Mouse (Mus musculus): ENCODE measurements around the gene Sar1b.
A peak's percentile ranks its signal among the peaks of the same experiment; 100 is the strongest.
"Not testable (repeated sequence)": the region's sequence is repeated elsewhere in the genome, so short reads cannot be mapped to it uniquely, and the experiment has no call there.

The Sar1b gene

DNA sequence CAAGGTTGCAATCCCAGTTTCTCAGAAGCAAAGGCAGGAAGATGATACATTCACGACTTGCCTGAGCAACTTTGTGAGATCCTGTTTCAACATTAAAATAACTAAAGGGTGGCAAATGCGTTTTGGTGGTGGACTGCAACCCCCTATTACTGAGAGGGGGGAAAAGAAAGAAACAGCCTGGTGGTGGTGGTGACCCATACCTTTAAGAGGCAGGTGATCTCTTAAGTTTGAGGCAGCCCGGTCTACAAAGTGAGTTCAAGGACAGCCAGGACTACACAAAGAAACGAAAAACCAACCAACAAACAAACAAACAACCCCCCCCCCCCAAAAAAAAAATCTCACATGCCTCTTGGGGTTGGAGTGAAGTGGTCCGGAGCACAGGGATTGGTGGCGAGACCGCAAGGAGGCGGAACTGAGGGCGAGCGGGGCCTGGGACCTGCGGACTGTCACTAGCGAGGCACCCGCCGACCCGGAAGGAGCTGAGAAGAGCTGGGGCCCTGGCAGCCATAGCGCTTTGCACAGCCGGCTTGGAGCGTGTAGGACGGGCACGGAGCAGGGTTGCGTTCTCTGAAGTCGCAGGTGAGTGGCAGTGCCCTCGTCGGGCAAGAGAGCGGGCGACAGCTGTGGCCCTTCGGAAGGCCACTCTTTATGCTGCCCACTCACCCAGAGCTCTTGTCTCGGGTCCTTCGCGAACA lies at the start of gene Sar1b, which contains the start of gene Sec24a:
Sar1b (plus strand) TSS at position 475 of the 695 bp plus-strand sequence.
Sec24a (minus strand) TSS at position 422 of the 695 bp plus-strand sequence.
- peak; percentile 66 for DNase-seq (ENCODE audit: low read depth, low spot score)

DNA sequence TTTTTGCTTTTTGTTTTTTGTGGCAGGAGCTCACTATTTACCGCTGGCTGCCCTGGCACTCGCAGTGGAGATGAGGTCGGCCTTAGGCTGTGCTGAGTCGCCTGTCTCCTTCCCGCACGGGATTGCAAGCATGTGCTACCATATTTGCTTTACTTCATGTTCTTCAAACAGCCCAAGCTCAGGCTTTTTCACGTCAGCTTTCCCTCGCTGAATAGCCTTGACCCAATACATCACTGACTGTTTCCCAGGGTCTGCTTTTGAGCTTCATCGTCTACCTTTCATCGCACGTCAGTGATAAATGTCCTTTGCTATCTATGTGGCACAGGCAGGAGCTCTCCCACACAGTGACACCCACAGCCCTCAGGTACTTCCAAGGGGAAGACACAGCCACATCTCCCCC lies 42.4 kb upstream of the Sar1b start:
- DNase-seq (ENCODE audit: low read depth, low spot score) = no peak

DNA sequence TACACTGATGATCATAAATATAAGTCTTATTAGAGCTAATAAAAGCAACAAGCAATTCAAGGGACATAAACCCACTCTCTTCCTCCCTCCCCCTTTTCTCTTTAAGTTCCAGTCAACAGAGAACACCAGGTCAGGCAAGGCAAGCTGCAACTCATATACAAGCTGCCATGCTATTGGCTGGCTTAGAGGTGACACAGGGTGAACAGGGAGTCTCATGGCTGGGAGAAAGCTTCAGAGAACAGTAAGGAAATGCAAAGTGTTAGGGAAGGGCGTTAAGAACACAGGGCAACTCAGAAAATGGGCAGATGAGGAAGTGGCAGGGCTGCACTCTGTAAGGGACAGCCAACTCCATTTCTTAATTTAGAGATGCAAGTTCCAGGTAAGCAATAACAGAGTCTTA lies 30.6 kb upstream of the Sar1b start:
- DNase-seq (ENCODE audit: low read depth, low spot score) = no peak

DNA sequence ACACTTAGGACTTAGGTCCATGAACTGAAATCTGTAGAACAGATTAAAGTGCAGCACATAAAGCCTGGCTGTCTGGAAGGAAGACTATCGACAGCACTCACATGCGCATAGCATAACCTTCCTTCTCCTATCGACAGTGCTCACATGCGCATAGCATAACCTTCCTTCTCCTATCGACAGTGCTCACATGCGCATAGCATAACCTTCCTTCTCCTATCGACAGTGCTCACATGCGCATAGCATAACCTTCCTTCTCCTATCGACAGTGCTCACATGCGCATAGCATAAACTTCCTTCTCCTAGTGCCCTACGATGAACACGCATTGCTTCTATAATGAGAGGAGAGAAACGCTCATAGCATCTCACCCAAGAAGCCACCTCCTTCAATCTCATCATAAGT lies 29.3 kb upstream of the Sar1b start:
- DNase-seq (ENCODE audit: low read depth, low spot score) = not testable (repeated sequence)

DNA sequence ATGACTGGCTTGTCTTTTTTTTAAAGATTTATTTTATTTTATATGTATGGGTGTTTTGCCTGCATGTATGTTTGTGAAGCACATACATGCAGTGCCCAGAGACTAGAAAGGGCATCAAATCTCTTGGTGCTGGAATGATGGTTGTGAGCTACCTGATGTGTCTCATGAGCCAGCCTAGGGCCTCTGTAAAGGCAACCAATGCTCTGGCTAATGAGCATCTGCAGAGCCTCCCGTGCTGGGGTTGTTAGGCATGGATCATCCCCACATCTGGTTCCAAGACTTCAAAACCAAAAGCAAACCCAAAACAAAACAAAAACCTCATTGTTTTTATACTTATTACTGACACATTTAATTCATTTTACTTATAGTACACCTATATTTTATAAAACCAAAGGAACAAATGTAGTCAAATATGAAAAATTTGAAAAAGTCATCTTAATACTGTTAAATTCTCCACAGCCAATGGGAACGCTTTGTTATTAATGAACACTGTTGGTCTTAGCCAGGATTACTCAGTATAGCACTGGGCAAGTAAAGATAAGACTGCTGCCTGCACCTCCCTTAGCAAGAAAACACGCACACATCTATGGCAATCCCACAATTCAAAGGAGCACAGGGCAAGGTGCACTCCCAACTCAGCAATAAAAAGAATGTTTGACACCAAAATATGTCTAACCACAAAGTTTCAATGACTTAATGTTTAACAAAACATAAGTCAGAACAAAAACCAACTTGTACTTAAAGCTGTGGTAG lies 24.7 kb upstream of the Sar1b start:
- DNase-seq (ENCODE audit: low read depth, low spot score) = no peak

DNA sequence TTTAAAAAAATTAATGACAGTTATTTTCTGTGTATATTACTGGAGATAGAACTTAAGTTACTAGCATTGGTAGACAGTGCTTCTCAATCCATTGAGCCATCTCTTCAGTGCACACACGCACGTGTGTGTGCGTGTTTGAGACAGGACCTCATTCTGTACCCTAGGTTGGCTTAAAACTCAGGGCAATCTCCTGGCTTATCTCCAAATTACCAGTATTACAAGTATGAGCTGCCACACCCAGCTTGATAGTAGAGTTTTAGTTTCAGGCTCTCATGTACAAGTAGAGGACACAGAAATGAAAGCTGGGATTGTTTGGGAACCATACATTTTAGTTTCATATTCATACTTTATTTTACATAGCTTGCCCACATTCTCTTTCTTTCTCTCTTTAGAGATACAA lies 22.8 kb upstream of the Sar1b start:
- DNase-seq (ENCODE audit: low read depth, low spot score) = no peak

DNA sequence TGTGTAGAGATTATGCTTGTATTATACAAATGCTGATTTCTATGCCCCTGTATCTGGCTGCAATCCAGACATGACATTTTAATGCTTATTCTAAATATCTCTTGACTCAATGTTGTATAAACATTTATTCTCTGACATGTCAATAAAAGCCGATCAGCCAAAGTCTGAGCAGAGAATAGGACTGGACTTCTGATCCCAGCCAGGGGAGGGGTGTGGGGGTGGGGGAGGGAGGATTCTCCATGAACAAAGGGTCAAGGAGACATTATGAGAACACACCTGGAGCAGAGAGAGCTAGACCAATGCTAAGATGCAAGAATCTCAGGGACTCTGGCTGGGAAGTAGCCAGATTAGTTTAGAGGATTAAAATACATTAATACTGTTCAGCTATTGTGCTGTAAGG lies 17.4 kb upstream of the Sar1b start:
- DNase-seq (ENCODE audit: low read depth, low spot score) = no peak

DNA sequence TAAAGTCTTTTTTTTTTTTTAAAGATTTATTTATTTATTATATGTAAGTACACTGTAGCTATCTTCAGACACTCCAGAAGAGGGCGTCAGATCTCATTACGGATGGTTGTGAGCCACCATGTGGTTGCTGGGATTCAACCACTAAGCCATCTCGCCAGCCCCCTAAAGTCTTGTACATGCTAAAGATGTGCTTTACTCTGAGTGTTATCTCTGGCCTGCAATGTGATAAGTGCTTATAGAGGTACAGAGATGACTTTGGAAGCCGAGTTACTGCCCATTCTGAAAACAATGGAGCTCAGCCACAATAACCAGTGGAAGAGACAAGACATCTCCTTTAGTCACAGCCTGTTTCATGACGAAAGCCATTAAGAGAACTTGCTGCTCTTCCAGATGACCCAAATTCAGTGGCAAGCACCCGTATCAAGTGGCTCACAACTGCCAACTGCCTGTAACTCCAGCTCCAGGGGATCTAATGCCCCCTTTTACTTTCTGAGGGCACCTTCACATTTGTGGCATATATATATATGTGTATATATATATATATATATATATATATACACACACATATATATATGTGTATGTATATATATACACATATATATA lies 11.8 kb upstream of the Sar1b start:
- not testable (repeated sequence) for DNase-seq (ENCODE audit: low read depth, low spot score)

DNA sequence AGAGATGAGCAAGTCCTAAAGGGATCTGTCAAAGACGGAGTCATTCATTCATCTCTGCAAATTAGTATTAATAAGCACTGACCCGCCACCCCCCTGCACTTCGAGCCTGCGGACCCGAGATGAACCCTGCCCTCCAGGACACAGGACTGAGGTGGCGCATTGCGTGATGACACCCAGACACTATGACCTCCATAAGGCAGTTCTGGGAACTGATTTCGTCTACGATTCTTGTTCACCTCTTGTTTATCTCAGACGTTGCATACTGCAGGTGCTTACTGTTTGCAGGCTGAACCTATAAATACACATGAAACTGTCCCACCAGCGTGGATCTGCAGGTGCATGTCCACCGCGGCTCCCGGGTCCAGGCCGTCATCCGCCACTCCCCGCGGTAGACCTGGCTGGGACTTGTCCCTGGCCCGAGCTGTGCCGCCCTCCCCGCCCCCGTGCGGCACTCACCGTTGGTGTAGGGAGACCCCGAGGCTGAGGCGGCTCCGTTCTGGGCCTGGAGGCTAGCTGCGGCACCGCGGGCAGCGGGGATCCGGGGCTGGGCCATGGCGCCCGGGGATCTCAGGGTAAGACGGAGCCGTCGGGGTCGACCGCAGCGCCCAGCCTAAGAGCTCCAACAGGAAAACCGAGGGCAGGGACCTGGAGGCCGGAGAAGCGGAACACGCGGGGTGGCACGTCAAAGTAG lies 7.7 kb upstream of the Sar1b start:
- peak; percentile 38 for DNase-seq (ENCODE audit: low read depth, low spot score)

DNA sequence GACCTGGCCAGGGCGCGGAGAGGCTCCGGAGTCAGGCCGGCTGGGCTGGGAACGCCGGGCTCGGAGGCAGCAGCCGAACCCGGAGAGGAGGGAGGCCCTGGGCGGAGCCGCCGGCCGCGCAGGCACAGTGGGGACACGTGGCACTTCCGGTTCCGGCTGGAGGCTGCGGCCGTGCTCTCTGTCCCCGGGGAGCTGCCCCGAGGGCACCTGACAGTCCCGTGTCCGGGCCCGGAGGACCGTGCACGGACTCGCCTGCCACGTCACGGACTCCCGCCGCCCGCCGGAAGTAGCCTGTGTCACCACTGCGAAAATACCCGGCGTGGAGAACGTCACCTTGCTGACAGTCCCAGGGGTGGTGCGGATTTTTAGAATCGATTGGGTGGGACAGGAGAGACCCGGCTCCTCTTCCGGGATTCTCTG lies 7.1 kb upstream of the Sar1b start:
- peak; percentile 88 for DNase-seq (ENCODE audit: low read depth, low spot score)

DNA sequence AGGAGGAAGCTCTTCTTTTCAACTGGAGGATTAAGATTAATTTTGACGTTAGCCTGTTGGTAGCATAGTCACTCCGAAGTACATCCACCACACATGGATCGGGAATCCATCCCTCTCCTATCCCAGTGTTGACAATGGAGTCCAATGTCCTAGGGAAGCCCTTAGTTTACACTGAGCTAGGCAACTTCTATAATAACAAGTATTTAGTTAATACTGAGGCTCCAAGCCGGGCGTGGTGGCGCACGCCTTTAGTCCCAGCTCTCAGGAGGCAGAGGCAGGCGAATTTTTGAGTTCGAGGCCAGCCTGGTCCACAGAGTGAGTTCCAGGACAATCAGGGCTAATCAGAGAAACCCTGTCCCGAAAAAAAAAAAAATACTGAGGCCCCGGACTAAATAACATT lies 6.5 kb upstream of the Sar1b start:
- no peak for DNase-seq (ENCODE audit: low read depth, low spot score)

DNA sequence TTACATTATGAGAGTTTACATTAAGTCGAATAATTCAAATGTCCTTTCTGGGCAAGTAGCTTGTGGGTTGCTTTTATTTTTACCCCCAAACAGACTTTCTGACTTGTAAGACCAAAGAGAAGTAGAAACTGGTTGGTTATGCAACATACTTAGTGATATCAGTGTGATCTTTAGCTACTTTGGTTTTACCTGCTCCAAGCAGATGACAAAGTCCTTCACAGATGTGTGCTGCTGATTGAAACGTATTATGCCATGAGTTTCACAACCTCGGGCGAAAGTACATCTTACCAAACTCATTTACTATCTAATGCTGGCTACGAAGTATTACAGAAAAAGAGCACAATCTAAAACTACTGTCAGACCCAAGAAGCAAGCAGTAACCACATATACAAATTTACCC lies 5.9 kb upstream of the Sar1b start:
- no peak for DNase-seq (ENCODE audit: low read depth, low spot score)

DNA sequence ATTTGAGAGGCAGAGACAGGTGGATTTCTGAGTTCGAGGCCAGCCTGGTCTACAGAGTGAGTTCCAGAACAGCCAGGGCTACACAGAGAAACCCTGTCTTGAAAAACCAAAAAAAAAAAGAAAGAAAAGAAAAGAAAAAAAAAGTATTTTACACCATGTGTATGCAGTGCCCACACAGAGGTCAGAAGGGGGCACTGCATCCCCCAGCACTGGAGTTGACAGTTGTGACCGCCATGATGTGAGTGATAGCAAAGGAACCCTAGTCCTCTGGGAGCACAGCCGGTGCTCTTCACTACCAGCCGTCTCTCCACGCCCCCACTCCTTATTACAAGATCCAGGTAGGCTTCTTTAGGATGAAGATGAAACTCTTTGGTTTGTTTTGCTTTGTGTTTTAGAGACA lies 5.3 kb upstream of the Sar1b start:
- DNase-seq (ENCODE audit: low read depth, low spot score) = not testable (repeated sequence)

DNA sequence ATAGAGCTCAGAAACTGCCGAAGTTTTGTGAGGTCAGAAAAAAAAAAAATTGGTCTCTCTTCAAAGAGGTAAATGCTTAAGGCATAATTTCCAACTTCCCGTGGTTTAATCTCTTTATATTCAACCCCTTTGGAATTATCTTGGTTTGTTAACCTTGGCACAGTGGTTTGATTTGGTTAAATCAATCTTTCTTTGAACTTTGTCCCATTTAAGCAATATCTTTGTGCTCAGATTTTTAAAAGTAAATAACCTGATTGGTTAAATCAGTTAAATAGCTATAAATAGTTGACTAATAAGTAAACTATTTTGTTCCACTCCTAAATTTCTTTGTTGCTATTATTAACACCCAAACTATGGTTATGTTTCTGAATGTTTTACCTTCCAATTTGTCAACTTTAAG lies 4.2 kb upstream of the Sar1b start:
- DNase-seq (ENCODE audit: low read depth, low spot score) = no peak

DNA sequence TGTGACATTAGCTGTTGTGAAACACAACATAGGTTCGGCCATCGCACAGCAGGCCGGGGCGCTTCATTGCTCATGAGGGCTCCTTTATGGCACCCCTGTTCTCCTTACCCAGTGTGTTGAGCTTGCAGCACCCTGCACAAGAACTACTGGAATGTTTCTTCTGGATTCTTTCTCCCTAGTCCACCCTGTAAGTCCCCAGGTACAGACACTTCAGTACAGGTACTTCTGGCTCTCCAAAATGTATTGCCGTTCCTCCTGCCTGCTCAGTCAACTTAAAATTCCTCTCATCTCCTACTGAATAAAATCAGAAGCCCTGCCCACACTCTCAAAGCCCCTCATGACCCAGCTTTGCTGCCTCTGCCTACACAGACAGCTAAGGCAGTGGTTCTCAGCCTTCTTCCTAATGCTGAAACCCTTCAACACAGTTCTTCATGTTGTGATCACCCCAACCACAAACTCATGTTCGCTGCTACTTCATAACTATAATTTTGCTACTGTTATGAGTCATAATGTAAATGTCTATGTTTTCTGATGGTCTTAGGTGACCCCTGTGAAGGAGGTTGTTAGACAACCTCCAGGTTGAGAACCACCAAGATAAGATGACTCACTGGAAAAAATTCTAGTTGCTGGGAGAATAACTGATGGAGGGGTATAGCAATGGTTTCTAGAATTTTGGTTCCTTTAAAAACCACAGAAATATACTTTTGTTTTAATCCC lies 3.4 kb upstream of the Sar1b start:
- no peak for DNase-seq (ENCODE audit: low read depth, low spot score)

DNA sequence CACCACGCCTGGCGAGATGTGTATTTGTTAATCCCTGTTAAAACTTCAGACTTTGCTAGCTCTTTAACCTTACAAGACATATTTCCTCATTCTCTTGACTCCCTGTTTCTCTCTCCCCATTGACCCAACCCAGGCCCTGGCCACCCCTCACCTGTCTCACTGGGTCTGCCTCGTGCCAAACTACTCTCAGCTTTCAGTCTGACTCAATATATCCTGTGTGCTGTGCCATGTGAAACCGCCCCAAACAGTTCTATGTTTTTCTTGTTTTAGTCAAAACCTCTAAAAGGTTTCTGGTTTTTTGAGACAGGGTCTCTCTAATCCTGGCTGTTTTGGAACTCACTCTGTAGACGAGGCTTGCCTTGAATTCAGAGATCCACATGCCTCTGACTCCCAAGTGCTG lies 2.2 kb upstream of the Sar1b start:
- DNase-seq (ENCODE audit: low read depth, low spot score) = no peak

DNA sequence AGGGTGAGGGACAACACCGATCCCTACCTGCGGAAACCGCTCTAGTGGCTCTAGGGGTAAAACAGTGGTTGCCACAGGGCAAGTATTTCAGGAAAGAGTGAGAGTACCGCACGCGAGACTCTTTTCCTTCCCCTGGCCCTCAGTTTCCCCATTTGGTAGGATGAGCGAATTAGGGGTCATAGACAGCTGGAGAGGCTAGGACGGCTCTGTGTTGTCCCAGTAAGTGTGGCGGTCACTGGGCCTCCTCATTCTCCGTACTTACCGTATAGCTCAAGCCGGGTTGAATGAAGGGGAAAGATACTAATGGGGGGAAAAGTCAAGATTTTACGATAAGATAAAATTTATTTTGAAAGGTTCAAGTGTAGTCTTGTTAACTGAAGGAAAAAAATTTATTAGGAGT lies 468 bp downstream of the Sar1b start:
- DNase-seq (ENCODE audit: low read depth, low spot score) = no peak

DNA sequence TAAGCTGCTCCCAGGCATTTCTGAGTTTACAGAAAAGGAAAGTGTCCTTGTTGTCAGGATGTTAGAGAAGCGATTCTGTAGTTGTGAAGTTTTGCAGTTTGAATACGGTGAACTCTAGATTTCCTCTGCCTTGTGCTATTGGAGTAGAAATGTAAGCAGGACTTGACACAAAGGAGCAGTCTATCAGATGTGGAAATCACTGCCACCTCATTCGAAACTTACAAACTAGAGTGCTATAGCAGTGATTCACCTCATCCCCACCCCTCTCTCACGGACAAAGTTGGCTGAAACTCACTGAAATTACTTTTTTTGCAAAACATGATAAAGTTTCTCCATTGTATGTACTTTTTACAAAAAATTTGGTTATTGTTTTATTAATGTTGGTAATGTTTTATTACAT lies 1.3 kb downstream of the Sar1b start:
- no peak for DNase-seq (ENCODE audit: low read depth, low spot score)

DNA sequence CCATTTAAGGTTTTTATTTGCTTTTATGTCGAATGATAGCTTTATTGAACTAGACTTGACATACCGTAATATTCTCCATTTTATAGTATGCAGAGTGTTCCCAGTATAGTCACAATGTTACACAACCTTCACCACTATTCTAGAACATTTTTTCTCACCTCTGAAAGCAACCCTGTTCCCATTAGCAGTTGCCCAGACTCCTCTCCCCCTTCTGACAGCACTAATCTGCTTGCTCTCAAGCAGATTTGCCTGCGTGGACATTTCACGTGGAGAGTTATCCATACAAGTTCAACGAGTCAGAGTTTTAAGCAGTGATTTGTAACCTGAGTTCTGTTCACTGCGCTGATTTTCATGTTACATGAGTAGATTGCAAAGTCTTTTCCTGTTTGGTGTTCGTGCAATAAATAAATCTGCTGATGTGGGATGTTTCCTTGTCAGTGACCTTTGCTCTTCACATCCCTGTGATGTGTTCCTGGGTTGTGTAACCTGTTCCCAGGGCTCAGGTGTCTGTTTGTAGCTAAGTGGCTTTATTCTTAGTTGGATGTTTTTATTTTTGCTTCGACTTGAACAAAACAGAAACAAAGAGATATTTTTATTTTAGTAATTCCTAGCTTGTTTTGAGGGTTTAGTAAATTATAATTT lies 4.2 kb downstream of the Sar1b start:
- no peak for DNase-seq (ENCODE audit: low read depth, low spot score)

DNA sequence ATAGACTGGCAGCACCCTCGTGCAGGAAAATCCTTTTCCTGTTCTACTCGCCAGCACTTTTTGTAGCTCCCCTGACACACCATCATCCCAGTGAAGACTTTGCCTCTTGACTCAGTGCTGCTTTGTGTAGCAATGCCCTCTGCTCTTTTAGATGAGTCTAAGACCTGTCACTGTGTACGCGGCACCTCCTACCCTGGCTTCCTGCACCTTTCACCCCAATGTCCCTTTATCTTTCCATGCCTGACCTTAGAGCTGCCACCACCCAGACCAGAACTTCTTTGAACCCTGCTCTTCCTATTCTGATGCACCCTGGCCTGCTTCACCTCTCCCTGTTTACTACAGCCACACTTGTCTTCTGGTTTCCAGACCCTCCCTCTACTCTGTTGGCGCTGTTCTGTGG lies 4.8 kb downstream of the Sar1b start:
- no peak for DNase-seq (ENCODE audit: low read depth, low spot score)

DNA sequence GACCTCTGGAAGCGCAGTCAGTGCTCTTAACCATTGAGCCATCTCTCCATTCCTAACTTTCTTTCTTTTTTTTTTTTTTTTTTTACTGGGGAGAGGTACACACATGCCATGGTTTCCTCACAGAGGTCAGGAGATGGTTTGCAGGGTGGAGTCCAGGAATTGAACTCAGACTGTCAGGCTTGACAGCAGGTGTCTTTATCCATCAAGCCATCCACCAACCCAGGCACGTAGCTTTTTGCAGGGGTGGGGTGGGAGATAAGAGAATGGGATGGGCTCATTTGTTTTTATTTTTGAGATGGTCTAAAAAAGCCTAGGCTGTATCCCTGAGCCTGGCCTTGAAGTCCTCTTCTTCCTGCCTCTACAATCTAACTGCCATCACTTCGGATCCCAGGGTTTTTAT lies 12.0 kb downstream of the Sar1b start:
- no peak for DNase-seq (ENCODE audit: low read depth, low spot score)

Data from WW6 (cell line).